Mouse (Mus musculus): Measurements from ENCODE around the gene Vim. TPM values are rescaled to one million over a fixed set of nuclear protein-coding genes. Genes with fewer than 3 reads are reported as not detected.
"Not testable (repeated sequence)": the region's sequence is repeated elsewhere in the genome, so short reads cannot be mapped to it uniquely, and the experiment has no call there.

The Vim gene
- polyA plus RNA-seq, 1 experiment from 2014 or later, result 700 TPM

DNA sequence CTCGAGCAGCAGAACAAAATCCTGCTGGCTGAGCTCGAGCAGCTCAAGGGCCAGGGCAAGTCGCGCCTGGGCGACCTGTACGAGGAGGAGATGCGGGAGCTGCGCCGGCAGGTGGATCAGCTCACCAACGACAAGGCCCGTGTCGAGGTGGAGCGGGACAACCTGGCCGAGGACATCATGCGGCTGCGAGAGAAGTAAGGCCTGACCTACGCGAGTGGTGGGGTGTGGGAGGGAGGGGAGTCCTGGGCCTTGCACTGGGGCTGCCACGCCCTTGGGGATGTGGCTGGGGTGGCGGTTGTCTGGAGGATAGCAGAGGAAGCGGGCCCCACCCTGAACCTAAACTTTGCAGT is 1.0 kb downstream of the Vim start:
- peaks cover 16% of the 10 kb centered on the region for H3K4me1 ChIP-seq (ENCODE audit: control insufficient read depth, insufficient read depth, low read length)
- WGBS, result 2% methylated on average over 21 of the region's 21 CpGs

DNA sequence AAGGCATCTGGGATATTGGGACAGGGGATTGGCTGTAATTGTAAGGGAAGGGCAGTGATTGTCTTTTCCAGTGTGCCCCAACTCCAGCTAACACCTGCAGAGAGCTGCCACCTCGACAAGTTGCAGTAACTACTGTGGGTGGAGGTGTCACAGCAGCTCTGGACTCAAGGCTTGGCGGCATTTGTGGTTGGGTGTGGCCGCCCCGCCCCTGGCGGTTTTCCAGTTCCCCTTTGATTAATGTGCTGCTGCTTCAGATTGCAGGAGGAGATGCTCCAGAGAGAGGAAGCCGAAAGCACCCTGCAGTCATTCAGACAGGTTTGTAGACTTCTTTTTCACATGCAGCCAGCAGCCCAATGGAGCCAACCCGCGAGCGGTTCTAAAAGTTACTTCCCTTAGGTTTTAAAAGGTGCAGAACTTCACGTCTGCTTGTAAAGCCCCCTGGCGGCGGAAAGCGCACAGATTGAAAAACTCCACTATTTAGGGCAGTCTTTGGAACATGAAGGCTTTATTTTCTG is 1.6 kb downstream of the Vim start:
- peak overlapping the region; percentile 97 for H3K27ac ChIP-seq (ENCODE audit: low read depth, low read length)
- no peak for ATAC-seq
- WGBS, result 1% methylated on average over 13 of the region's 13 CpGs

More for the DNA sequence above, 1.0 kb downstream of the Vim start:
- H3K9me3 ChIP-seq (replicated peaks; ENCODE audit: control insufficient read depth, low read length), result no peaks in the 10 kb centered on the region
- peak overlapping the region; percentile 69 for H3K4me2 ChIP-seq (ENCODE audit: low read length)
- DNase-seq (ENCODE audit: low spot score) (no peak), ATAC-seq (no peak)
- peak overlapping the region; percentile 87 for H3K9ac ChIP-seq (ENCODE audit: low read length)
- peak overlapping the region; percentile 80 for H3K4me3 ChIP-seq (ENCODE audit: low read depth, low read length)
- H3K36me3 ChIP-seq (ENCODE audit: control insufficient read depth, insufficient read depth, low read length), result peaks cover 19% of the 10 kb centered on the region
- peak overlapping the region; percentile 97 for H3K27ac ChIP-seq (ENCODE audit: low read depth, low read length)
- no peaks in the 10 kb centered on the region for H3K27me3 ChIP-seq (replicated peaks; ENCODE audit: control insufficient read depth, insufficient read depth, low read length)

DNA sequence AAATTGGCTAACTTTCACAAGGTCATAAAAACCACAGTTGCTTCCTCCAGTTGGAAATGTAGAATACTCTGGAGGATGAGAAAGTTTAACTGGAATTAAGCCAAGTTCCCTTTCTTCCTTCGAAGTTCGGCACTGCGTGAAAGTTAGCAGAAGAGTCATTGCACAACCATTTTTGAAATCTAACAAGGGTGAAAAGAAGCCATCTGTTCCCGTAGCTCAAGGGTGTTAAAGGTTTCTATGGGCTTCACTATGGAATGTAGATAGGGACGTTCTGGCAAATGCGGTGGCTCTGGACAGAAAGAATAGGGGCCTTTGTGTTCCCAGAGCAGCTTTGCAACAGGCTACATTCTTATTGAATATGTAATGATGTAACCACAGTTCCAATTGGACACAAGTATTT is 2.2 kb downstream of the Vim start:
- peaks cover 16% of the 10 kb centered on the region for H3K4me1 ChIP-seq (ENCODE audit: control insufficient read depth, insufficient read depth, low read length)
- H3K4me2 ChIP-seq (ENCODE audit: low read length), result peak overlapping the region; percentile 69
- peak overlapping the region; percentile 97 for H3K27ac ChIP-seq (ENCODE audit: low read depth, low read length)
- H3K36me3 ChIP-seq (ENCODE audit: control insufficient read depth, insufficient read depth, low read length), result peaks cover 31% of the 10 kb centered on the region
- DNase-seq (ENCODE audit: low spot score) (peak; percentile 91), ATAC-seq (peak; percentile 46)
- H3K9me3 ChIP-seq (replicated peaks; ENCODE audit: control insufficient read depth, low read length), result no peaks in the 10 kb centered on the region
- peak overlapping the region; percentile 80 for H3K4me3 ChIP-seq (ENCODE audit: low read depth, low read length)
- no peaks in the 10 kb centered on the region for H3K27me3 ChIP-seq (replicated peaks; ENCODE audit: control insufficient read depth, insufficient read depth, low read length)
- 0% methylated on average over 6 of the region's 6 CpGs for whole genome bisulfite sequencing
- H3K9ac ChIP-seq (ENCODE audit: low read length), result peak overlapping the region; percentile 87

More for the DNA sequence above, 1.6 kb downstream of the Vim start:
- peaks cover 16% of the 10 kb centered on the region for H3K4me1 ChIP-seq (ENCODE audit: control insufficient read depth, insufficient read depth, low read length)
- peak; percentile 92 for DNase-seq (ENCODE audit: low spot score)
- H3K9ac ChIP-seq (ENCODE audit: low read length), result peak overlapping the region; percentile 87
- H3K4me3 ChIP-seq (ENCODE audit: low read depth, low read length), result peak overlapping the region; percentile 80
- peak overlapping the region; percentile 69 for H3K4me2 ChIP-seq (ENCODE audit: low read length)
- no peaks in the 10 kb centered on the region for H3K9me3 ChIP-seq (replicated peaks; ENCODE audit: control insufficient read depth, low read length)
- peaks cover 25% of the 10 kb centered on the region for H3K36me3 ChIP-seq (ENCODE audit: control insufficient read depth, insufficient read depth, low read length)
- no peaks in the 10 kb centered on the region for H3K27me3 ChIP-seq (replicated peaks; ENCODE audit: control insufficient read depth, insufficient read depth, low read length)

DNA sequence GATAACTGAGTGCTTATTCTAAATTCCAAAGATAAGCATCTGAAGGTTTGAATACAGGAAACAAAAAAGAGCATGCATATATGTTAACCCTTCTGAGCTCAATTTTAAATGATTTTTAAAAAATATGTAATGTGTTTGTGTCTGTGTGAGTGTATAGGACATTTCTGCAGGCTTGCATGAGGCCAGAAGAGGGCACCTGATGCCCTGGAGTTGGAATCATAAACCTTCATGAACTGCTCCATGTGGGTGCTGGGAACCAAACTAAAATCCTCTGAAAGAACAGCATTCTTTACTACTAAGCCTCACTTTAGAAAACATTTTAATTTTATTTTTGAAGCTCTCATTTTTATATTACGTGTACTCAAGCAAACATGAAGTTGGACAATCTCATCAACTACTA is 3.7 kb downstream of the Vim start:
- Histone ChIP-seq H3K27me3 (replicated peaks; ENCODE audit: control insufficient read depth, insufficient read depth, low read length) (no peaks in the 10 kb centered on the region), H3K4me3 (ENCODE audit: low read depth, low read length) (0 out of 2 replicates have a peak overlapping the region, but pooled peaks have one; percentile 3), H3K27ac (ENCODE audit: low read depth, low read length) (no peak overlapping the region), H3K4me1 (ENCODE audit: control insufficient read depth, insufficient read depth, low read length) (peaks cover 12% of the 10 kb centered on the region), H3K4me2 (ENCODE audit: low read length) (peak overlapping the region; percentile 20), H3K9me3 (replicated peaks; ENCODE audit: control insufficient read depth, low read length) (no peaks in the 10 kb centered on the region), H3K36me3 (ENCODE audit: control insufficient read depth, insufficient read depth, low read length) (peaks cover 45% of the 10 kb centered on the region), H3K9ac (ENCODE audit: low read length) (no peak overlapping the region)
- 96% methylated on average over 1 of the region's 1 CpGs for WGBS
- no peak for DNase-seq (ENCODE audit: low spot score)
- ATAC-seq, result no peak

DNA sequence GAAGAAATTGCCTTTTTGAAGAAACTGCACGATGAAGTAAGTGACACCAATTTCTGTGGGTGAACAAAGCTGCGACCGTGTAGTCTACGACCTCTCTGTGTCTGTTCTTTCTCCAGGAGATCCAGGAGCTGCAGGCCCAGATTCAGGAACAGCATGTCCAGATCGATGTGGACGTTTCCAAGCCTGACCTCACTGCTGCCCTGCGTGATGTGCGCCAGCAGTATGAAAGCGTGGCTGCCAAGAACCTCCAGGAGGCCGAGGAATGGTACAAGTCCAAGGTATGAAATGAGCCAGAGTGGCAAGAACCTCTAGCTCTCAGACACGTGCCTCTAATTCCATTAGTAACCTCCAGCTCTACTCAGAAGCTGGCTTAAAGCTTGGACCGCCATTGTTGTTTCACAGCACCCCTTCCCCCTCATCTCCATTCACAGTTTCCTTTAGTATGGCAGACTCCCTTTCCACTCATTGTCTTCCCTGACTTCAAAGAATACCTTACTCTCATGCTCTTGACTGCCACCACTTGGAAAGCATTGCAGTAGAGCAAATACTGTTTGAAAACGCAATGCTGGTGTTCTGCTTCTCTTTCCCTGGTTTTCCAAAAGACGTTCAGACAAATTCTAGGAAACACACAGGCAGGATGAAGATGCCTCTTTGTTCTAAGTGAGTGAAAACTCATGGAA is 4.9 kb downstream of the Vim start:
- no peak overlapping the region for H3K9ac ChIP-seq (ENCODE audit: low read length)
- H3K36me3 ChIP-seq (ENCODE audit: control insufficient read depth, insufficient read depth, low read length), result peaks cover 52% of the 10 kb centered on the region
- H3K9me3 ChIP-seq (replicated peaks; ENCODE audit: control insufficient read depth, low read length), result no peaks in the 10 kb centered on the region
- H3K4me1 ChIP-seq (ENCODE audit: control insufficient read depth, insufficient read depth, low read length), result peaks cover 8% of the 10 kb centered on the region; the same call in 1 of the 2 replicates
- no peak overlapping the region for H3K27ac ChIP-seq (ENCODE audit: low read depth, low read length)
- WGBS, result 61% methylated on average over 14 of the region's 14 CpGs
- no peak overlapping the region for H3K4me2 ChIP-seq (ENCODE audit: low read length)
- DNase-seq (ENCODE audit: low spot score), result peak; percentile 19
- ATAC-seq, result no peak
- no peaks in the 10 kb centered on the region for H3K27me3 ChIP-seq (replicated peaks; ENCODE audit: control insufficient read depth, insufficient read depth, low read length)
- H3K4me3 ChIP-seq (ENCODE audit: low read depth, low read length), result no peak overlapping the region

DNA sequence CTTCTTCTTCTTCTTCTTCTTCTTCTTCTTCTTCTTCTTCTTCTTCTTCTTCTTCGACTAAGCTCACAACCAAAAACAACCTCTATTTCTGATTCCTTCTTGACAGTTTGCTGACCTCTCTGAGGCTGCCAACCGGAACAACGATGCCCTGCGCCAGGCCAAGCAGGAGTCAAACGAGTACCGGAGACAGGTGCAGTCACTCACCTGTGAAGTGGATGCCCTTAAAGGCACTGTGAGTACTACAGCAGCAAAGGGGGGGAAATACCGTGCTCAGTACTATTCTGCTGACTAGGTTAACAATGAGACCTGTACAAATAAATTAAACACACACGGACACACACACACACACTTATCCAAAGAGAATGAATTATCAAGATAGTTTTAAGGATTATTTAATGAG is 5.6 kb downstream of the Vim start:
- no peak for DNase-seq (ENCODE audit: low spot score)
- H3K4me3 ChIP-seq (ENCODE audit: low read depth, low read length), result no peak overlapping the region
- 88% methylated on average over 8 of the region's 8 CpGs for WGBS

DNA sequence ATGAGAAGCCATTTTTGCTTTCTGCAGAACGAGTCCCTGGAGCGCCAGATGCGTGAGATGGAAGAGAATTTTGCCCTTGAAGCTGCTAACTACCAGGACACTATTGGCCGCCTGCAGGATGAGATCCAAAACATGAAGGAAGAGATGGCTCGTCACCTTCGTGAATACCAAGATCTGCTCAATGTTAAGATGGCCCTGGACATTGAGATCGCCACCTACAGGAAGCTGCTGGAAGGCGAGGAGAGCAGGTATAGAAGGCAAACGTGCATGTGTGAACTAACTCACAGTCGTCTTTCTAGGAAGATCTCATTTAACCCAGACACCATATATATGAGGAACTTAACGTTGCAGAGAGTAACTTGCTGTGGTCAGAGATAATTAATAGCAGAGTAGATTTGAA is 6.3 kb downstream of the Vim start:
- Histone ChIP-seq H3K9ac (ENCODE audit: low read length) (no peak overlapping the region), H3K27me3 (replicated peaks; ENCODE audit: control insufficient read depth, insufficient read depth, low read length) (no peaks in the 10 kb centered on the region), H3K4me1 (ENCODE audit: control insufficient read depth, insufficient read depth, low read length) (peaks cover 8% of the 10 kb centered on the region; the same call in 1 of the 2 replicates), H3K27ac (ENCODE audit: low read depth, low read length) (no peak overlapping the region), H3K36me3 (ENCODE audit: control insufficient read depth, insufficient read depth, low read length) (peaks cover 52% of the 10 kb centered on the region), H3K9me3 (replicated peaks; ENCODE audit: control insufficient read depth, low read length) (no peaks in the 10 kb centered on the region), H3K4me2 (ENCODE audit: low read length) (no peak overlapping the region), H3K4me3 (ENCODE audit: low read depth, low read length) (no peak overlapping the region)
- 58% methylated on average over 11 of the region's 11 CpGs for WGBS
- no peak for DNase-seq (ENCODE audit: low spot score)
- no peak for ATAC-seq

More for the DNA sequence above, 5.6 kb downstream of the Vim start:
- Histone ChIP-seq H3K27ac (ENCODE audit: low read depth, low read length) (no peak overlapping the region), H3K4me1 (ENCODE audit: control insufficient read depth, insufficient read depth, low read length) (peaks cover 8% of the 10 kb centered on the region; the same call in 1 of the 2 replicates), H3K27me3 (replicated peaks; ENCODE audit: control insufficient read depth, insufficient read depth, low read length) (no peaks in the 10 kb centered on the region), H3K9me3 (replicated peaks; ENCODE audit: control insufficient read depth, low read length) (no peaks in the 10 kb centered on the region), H3K9ac (ENCODE audit: low read length) (no peak overlapping the region), H3K36me3 (ENCODE audit: control insufficient read depth, insufficient read depth, low read length) (peaks cover 52% of the 10 kb centered on the region), H3K4me2 (ENCODE audit: low read length) (no peak overlapping the region)
- no peak for ATAC-seq

DNA sequence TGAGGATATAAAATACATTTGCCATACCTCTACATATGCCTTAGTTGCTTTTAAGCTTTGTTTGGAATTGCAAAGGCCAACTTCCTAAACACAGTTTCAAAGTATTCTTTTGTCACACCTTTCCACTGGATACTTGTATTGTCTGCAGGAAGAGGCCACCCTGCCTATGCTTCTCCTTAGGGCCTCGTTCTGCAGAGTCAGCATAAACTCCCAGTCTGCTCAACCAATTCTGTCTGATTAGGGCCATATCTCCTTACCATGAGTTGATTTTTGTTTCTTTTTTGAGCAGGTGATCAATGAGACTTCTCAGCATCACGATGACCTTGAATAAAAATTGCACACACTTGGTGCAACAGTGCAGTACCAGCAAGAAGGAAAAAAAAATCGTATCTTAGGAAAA is 8.5 kb downstream of the Vim start:
- WGBS, result 83% methylated on average over 3 of the region's 3 CpGs
- DNase-seq (ENCODE audit: low spot score) (no peak), ATAC-seq (no peak)
- Histone ChIP-seq H3K27ac (ENCODE audit: low read depth, low read length) (no peak overlapping the region), H3K36me3 (ENCODE audit: control insufficient read depth, insufficient read depth, low read length) (peaks cover 50% of the 10 kb centered on the region), H3K9ac (ENCODE audit: low read length) (no peak overlapping the region), H3K9me3 (replicated peaks; ENCODE audit: control insufficient read depth, low read length) (no peaks in the 10 kb centered on the region), H3K27me3 (replicated peaks; ENCODE audit: control insufficient read depth, insufficient read depth, low read length) (no peaks in the 10 kb centered on the region), H3K4me1 (ENCODE audit: control insufficient read depth, insufficient read depth, low read length) (no peaks in the 10 kb centered on the region), H3K4me3 (ENCODE audit: low read depth, low read length) (no peak overlapping the region), H3K4me2 (ENCODE audit: low read length) (no peak overlapping the region)

DNA sequence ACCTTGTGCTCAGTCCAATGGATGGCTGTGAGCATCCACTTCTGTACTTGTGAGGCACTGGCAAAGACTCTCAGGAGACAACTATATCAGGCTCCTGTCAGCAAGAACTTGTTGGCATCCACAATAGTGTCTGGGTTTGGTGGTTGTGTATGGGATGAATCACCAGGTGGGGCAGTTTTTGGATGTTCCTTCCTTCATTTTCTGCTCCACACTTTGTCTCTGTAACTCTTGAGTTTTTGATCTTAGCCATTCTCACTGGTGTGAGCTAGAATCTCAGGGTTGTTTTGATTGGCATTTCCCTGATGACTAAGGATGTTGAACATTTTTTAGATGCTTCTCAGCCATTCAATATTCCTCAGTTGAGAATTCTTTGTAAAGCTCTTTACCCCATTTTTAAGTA is 10.0 kb downstream of the Vim start:
- not testable (repeated sequence) for H3K4me3 ChIP-seq (ENCODE audit: low read depth, low read length); H3K9ac ChIP-seq (ENCODE audit: low read length); H3K27ac ChIP-seq (ENCODE audit: low read depth, low read length); H3K9me3 ChIP-seq (replicated peaks; ENCODE audit: control insufficient read depth, low read length); H3K4me2 ChIP-seq (ENCODE audit: low read length); ATAC-seq; H3K27me3 ChIP-seq (replicated peaks; ENCODE audit: control insufficient read depth, insufficient read depth, low read length); DNase-seq (ENCODE audit: low spot score); H3K4me1 ChIP-seq (ENCODE audit: control insufficient read depth, insufficient read depth, low read length)
- peaks cover 40% of the 10 kb centered on the region for H3K36me3 ChIP-seq (ENCODE audit: control insufficient read depth, insufficient read depth, low read length)

Measured in forebrain, embryonic 14.5 days (tissue).